Mouse (Mus musculus): ENCODE measurements at regions not wholly inside any gene's neighbourhood (a gene's known extent, or its start where the extent isn't known, plus 50 kb on each side); places are given as distances from the start of the nearest gene placed in this dataset.

- no peak for DNase-seq
Observed at GRCm38 (mm10) chr13:85773848-85774247, 272.9 kb downstream of the Cox7c start.

GRCm38 (mm10) chr13:85771027-85771681, 275.6 kb downstream of the Cox7c start:
- DNase-seq = no peak

DNA sequence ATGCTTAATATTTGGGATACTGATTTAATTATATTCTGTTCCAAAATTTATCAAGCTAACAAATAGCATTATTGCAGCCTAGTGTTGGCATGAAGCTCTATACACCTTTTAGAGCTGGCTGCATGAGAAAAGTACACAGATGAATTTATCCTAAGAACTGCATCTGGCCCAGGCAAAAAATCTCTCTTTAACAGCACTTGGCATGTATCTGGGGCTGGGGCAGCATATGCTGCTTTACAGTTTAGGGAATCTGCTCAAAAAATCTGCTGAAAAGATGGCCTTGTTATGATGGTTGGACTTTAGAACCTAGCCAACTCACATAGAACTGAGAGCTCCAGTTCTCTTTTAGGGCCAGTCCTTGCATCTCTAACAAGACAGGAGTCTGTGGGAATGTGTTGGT, 276.2 kb downstream of the Cox7c start:
- DNase-seq = no peak

DNA sequence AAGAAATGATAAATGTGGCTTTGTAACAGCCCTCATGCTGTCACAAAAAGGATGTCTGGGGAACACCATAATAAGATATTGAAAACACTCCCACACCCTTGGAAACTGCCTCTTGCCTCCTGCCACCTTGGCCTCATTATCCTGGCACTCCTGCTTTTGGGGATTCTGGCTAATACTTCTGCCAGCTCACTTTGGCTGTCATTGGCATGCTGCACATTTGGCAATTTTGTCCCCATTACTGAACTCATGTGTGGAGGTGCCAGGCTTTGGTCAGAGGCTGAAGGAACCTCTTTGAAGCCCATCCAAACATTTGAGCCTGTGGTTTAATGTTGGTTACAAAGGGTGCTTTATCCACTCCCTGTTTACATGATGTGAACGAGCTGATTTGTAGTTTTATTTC, 278.2 kb downstream of the Cox7c start:
- peak; percentile 4 for DNase-seq

GRCm38 (mm10) chr13:85724616-85725015, 322.1 kb downstream of the Cox7c start:
- no peak for DNase-seq

- DNase-seq = no peak
Observed at GRCm38 (mm10) chr13:85724105-85724504, 322.6 kb downstream of the Cox7c start.

GRCm38 (mm10) chr13:85720314-85720713, 326.4 kb downstream of the Cox7c start:
- no peak for DNase-seq

- no peak for DNase-seq
Observed at GRCm38 (mm10) chr13:85715883-85716498, 330.7 kb downstream of the Cox7c start.

DNA sequence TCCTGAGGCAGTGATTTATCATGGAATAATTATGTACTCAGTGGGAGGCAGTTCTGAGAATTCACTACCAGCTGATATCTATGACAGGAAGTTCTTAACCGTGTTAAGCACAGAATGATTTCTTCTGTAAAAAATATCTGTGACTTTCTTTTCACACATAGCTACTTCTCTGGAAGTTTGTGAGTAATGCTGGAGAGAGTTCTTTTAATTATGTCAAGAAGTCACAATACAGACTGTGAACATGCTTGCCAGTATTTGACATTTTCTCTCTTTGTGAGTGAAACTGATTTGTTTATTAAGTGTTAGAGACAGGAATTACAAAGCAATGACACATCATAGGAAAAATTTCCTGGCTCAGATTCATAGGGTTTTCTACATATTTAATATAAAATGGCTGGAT, 354.3 kb downstream of the Cox7c start:
- DNase-seq = no peak
